Mouse (Mus musculus): ENCODE measurements around the gene Arid3c. TPM values are rescaled to one million over a fixed set of nuclear protein-coding genes. Genes with fewer than 3 reads are reported as not detected.

Arid3c gene
- polyA plus RNA-seq, 1 experiment from 2014 or later = not detected

DNA sequence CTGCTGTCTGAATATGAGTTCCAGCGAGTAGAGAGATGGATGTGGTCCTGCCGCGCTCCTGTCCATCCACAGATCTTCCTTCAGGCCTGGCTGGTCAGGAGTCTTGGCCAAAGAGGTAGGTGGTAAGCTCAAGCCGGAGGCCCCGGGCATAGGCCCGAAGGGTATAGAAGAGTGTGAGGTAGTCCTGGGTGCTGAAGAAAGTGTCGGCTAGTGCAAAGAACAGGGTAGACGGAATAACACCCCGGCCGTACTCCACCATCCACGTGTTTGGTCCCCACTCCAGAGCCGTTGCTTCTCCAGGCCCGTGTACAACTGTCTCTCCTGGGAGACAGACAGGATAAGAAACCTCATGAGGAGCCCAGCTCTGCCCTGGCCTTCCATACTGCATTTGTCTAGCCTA lies 8.3 kb upstream of the Arid3c start:
- Histone ChIP-seq H3K9me3 (ENCODE audit: control insufficient read depth, low read length) (0 out of 2 replicates have a peak, but pooled peaks cover 2% of the 10 kb centered on the region), H3K4me1 (replicated peaks; ENCODE audit: control insufficient read depth, insufficient read depth, low read length) (peaks cover 12% of the 10 kb centered on the region), H3K4me2 (ENCODE audit: low read length) (no peak overlapping the region), H3K9ac (ENCODE audit: low read length) (no peak overlapping the region), H3K36me3 (ENCODE audit: control insufficient read depth, insufficient read depth, low read length) (peaks cover 16% of the 10 kb centered on the region), H3K27ac (ENCODE audit: low read depth) (no peak overlapping the region), H3K4me3 (ENCODE audit: low read depth, low read length) (no peak overlapping the region), H3K27me3 (replicated peaks; ENCODE audit: control insufficient read depth, insufficient read depth, low read length) (no peaks in the 10 kb centered on the region)
- ATAC-seq (replicated peaks; ENCODE audit: low FRiP score, low TSS enrichment, low read depth) = no peak
- DNase-seq (ENCODE audit: low spot score) = no peak
- WGBS = 93% methylated on average over 13 of the region's 13 CpGs

DNA sequence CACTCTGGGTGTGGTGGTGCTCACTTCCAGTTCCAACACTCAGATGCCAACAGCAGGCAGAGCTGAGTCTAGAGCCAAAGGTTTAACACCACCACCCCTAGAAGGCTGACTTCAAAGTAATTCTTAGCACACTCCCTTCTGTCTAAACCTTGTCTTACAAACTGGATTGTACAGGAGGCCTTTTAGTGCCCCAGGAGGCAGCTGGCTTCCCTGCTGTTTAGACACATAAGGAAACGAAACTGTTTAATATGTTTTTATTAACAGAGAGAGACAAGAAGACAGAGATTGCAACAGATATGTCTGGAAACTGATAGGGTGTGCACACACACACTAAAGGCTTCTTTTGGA lies 7.3 kb upstream of the Arid3c start:
- Histone ChIP-seq H3K27me3 (replicated peaks; ENCODE audit: control insufficient read depth, insufficient read depth, low read length) (peaks cover 6% of the 10 kb centered on the region), H3K27ac (ENCODE audit: low read depth) (no peak overlapping the region), H3K4me2 (ENCODE audit: low read length) (no peak overlapping the region), H3K36me3 (ENCODE audit: control insufficient read depth, insufficient read depth, low read length) (peaks cover 16% of the 10 kb centered on the region), H3K9ac (ENCODE audit: low read length) (no peak overlapping the region), H3K9me3 (ENCODE audit: control insufficient read depth, low read length) (0 out of 2 replicates have a peak, but pooled peaks cover 2% of the 10 kb centered on the region), H3K4me3 (ENCODE audit: low read depth, low read length) (no peak overlapping the region), H3K4me1 (replicated peaks; ENCODE audit: control insufficient read depth, insufficient read depth, low read length) (peaks cover 12% of the 10 kb centered on the region)
- no peak for DNase-seq (ENCODE audit: low spot score)
- WGBS = 78% methylated on average over 1 of the region's 1 CpGs
- ATAC-seq (replicated peaks; ENCODE audit: low FRiP score, low TSS enrichment, low read depth) = no peak

DNA sequence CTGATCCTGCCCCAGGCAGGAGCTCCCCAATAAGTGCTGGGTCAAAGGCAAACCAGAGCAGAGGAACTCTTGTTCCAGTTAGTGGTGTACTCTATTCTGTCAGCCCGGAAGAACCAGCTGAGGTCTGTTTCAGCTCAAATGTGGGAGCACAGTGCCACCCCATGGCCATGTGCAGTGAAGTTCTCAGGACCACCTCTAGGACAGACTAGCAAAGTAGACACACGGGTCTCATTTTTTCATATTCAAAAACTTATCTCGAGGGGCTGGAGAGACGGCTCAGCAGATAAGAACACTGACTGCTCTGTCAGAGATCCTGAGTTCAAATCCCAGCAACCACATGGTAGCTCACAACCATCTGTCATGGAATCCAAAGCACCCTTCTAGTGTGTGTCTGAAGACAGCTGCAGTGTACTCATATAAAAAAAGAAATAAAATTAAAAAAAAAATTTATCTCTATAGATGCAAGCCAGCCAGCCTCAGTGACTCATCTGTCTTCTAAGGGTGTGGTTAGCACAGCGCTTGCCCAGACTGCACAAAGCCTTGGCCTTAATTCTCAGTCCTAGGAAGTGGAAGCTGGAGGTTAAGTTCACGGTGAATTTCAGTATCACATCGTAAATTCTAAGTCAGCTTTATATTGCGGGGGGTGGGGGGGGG lies 6.8 kb upstream of the Arid3c start:
- 0 out of 2 replicates have a peak, but pooled peaks cover 2% of the 10 kb centered on the region for H3K9me3 ChIP-seq (ENCODE audit: control insufficient read depth, low read length)
- peaks cover 11% of the 10 kb centered on the region for H3K27me3 ChIP-seq (replicated peaks; ENCODE audit: control insufficient read depth, insufficient read depth, low read length)
- H3K4me3 ChIP-seq (ENCODE audit: low read depth, low read length) = no peak overlapping the region
- H3K27ac ChIP-seq (ENCODE audit: low read depth) = no peak overlapping the region
- DNase-seq (ENCODE audit: low spot score) (peak; percentile 77), ATAC-seq (replicated peaks; ENCODE audit: low FRiP score, low TSS enrichment, low read depth) (peak; percentile 65)
- peaks cover 16% of the 10 kb centered on the region for H3K36me3 ChIP-seq (ENCODE audit: control insufficient read depth, insufficient read depth, low read length)
- H3K4me1 ChIP-seq (replicated peaks; ENCODE audit: control insufficient read depth, insufficient read depth, low read length) = peaks cover 12% of the 10 kb centered on the region
- H3K9ac ChIP-seq (ENCODE audit: low read length) = no peak overlapping the region
- WGBS = 32% methylated on average over 8 of the region's 8 CpGs
- no peak overlapping the region for H3K4me2 ChIP-seq (ENCODE audit: low read length)

DNA sequence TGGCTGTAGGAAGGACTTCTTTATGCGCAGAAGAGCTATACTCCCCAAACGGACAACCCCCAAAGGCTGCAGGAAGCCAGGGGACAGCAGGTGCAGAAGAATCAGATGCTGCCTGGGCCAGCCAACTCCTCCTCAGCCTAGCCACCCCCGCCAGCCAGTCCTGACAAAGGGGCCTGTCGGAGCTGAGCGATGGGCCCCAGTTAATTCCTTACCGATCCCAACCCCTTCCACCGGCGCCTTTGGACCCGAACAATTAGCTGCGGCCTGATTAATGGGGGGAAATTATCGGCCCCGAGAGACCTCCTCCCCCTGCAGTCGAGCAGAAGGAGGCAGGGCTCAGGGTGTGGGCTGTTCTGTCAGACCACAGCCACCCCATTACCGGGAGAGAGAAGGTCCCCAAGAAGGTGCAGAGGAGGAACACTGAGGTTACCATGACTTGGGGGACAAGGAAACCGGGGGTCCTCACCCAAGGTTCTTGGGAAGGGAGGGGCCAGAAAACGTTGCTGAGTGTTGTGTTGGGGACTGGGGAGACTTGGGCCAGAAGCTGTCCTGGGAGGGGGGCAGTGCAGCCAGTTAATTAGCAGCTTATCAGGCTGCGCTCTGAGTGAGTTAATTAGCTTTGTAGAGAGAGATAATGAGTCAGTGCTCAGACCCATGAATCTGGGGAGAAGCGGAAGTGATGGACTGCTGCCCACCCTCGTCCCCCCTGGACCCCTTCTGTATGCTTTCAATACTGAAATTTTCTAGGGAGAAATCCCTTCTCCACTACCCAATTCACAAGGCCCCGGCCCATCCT lies 3.9 kb downstream of the Arid3c start:
- H3K4me3 ChIP-seq (ENCODE audit: low read depth, low read length) = no peak overlapping the region
- ATAC-seq (replicated peaks; ENCODE audit: low FRiP score, low TSS enrichment, low read depth) = no peak
- peaks cover 8% of the 10 kb centered on the region; the same call in 1 of the 2 replicates for H3K4me1 ChIP-seq (replicated peaks; ENCODE audit: control insufficient read depth, insufficient read depth, low read length)
- H3K4me2 ChIP-seq (ENCODE audit: low read length) = no peak overlapping the region
- H3K9me3 ChIP-seq (ENCODE audit: control insufficient read depth, low read length) = no peaks in the 10 kb centered on the region
- H3K9ac ChIP-seq (ENCODE audit: low read length) = no peak overlapping the region
- 20% methylated on average over 20 of the region's 20 CpGs for WGBS
- peaks cover 80% of the 10 kb centered on the region for H3K27me3 ChIP-seq (replicated peaks; ENCODE audit: control insufficient read depth, insufficient read depth, low read length)
- DNase-seq (ENCODE audit: low spot score) = no peak
- H3K36me3 ChIP-seq (ENCODE audit: control insufficient read depth, insufficient read depth, low read length) = no peaks in the 10 kb centered on the region
- H3K27ac ChIP-seq (ENCODE audit: low read depth) = no peak overlapping the region

DNA sequence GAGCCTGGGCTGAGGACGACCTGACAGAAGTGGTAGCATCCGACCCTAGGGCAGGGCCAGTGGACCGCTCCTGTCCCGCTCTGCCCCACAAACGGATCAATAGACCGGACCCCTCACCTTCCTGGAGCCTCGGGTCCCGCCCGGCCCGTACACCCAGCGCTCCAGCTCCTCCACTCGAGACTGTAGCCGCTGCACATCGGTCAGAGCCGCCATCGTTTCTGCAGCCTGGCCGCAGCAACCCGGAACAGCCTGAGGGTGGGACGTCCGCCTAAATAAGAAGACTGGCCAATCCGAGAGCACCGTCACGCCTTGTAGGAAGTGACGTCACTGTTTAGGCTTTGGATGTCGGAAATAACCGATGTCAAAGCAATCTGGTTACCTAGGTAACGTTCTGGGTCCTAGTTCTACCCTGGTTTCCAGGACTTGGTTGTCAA lies 8.0 kb downstream of the Arid3c start, which contains the start of gene Dctn3:
Gene Dctn3, minus strand, starts transcription at position 253 of the 434 bp plus-strand sequence.
- H3K27ac ChIP-seq (ENCODE audit: low read depth) = no peak within 1 kb of the TSS
- peak; percentile 94 for ATAC-seq (replicated peaks; ENCODE audit: low FRiP score, low TSS enrichment, low read depth)
- WGBS = under 1% methylated on average over 27 of the region's 27 CpGs
- no peaks in the 10 kb centered on the region for H3K9me3 ChIP-seq (ENCODE audit: control insufficient read depth, low read length)
- H3K4me1 ChIP-seq (replicated peaks; ENCODE audit: control insufficient read depth, insufficient read depth, low read length) = peaks cover 7% of the 10 kb centered on the region; the same call in 1 of the 2 replicates
- H3K4me2 ChIP-seq (ENCODE audit: low read length) = peak within 1 kb of the TSS; percentile 92
- peaks cover 43% of the 10 kb centered on the region for H3K27me3 ChIP-seq (replicated peaks; ENCODE audit: control insufficient read depth, insufficient read depth, low read length)
- H3K36me3 ChIP-seq (ENCODE audit: control insufficient read depth, insufficient read depth, low read length) = peaks cover 25% of the 10 kb centered on the region
- peak within 1 kb of the TSS; percentile 95 for H3K4me3 ChIP-seq (ENCODE audit: low read depth, low read length)
- H3K9ac ChIP-seq (ENCODE audit: low read length) = peak within 1 kb of the TSS; percentile 86
- DNase-seq (ENCODE audit: low spot score) = peak; percentile 85

DNA sequence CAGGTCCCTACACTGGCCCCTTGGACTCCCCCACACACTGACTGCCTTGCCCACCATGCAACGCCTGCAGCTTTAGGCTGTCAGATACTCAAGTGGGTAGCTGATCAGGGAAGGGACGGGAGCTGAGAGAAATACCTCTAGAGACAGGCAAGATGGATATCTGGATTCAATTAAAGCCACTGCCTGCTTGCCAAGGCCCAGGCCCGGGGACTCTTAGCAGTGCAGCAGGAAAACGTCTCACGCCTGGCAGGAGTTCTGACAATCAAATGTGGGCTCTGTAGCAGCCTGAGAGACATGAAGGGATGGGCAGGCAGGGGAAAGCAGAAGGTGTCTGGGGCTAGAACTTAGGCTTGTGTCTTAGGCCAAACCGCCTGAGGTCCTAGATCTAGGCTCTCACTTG lies 14.1 kb downstream of the Arid3c start:
- ATAC-seq (replicated peaks; ENCODE audit: low FRiP score, low TSS enrichment, low read depth) (no peak), DNase-seq (ENCODE audit: low spot score) (no peak)
- Histone ChIP-seq H3K4me2 (ENCODE audit: low read length) (no peak overlapping the region), H3K9ac (ENCODE audit: low read length) (no peak overlapping the region), H3K4me1 (replicated peaks; ENCODE audit: control insufficient read depth, insufficient read depth, low read length) (peaks cover 17% of the 10 kb centered on the region), H3K9me3 (ENCODE audit: control insufficient read depth, low read length) (no peaks in the 10 kb centered on the region), H3K36me3 (ENCODE audit: control insufficient read depth, insufficient read depth, low read length) (peaks cover 45% of the 10 kb centered on the region), H3K27me3 (replicated peaks; ENCODE audit: control insufficient read depth, insufficient read depth, low read length) (no peaks in the 10 kb centered on the region), H3K4me3 (ENCODE audit: low read depth, low read length) (no peak overlapping the region), H3K27ac (ENCODE audit: low read depth) (no peak overlapping the region)
- WGBS = 68% methylated on average over 6 of the region's 6 CpGs

DNA sequence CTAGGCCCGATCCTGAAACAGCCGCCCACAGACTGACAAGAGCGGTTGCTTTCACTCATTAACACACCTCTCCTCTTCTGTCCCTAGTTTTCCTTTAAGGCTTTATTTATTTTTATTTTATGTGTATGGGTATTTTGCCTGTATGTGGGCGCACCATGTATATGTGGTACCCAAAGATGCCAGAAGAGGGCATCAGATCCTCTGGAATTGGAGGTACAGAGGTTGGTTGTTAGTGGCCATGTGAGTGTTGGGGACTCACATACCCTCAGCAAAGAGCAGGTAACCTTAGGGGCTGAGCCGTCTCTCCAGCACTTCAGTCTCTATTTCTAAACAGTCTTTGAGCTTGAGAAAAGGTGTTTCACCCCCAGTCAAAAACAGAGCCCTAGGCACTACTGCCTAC lies 15.3 kb downstream of the Arid3c start:
- WGBS = 90% methylated on average over 5 of the region's 5 CpGs

DNA sequence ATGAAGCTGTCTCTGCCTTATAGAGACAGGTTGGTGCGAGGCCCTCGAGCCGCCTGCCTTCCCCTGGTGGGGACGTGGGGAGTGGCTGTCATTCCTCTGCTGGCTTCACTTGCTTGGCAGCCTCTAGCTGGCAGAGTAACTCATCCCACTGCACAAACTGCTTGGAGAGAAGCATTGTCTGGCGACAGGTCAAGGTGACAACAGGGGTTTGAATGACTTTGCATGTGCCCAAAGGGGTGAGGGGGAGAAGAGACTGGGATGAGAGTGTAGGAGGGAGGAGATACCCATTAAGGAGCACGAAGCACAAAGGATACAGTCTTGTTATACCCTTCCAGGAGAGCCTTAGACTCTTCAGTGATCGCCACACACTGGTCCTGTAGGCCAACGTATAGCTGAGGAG lies 15.9 kb downstream of the Arid3c start:
- no peak for ATAC-seq (replicated peaks; ENCODE audit: low FRiP score, low TSS enrichment, low read depth)
- WGBS = 76% methylated on average over 8 of the region's 8 CpGs
- peaks cover 47% of the 10 kb centered on the region for H3K36me3 ChIP-seq (ENCODE audit: control insufficient read depth, insufficient read depth, low read length)

More for the DNA sequence above, 15.3 kb downstream of the Arid3c start:
- Histone ChIP-seq H3K27ac (ENCODE audit: low read depth) (no peak overlapping the region), H3K27me3 (replicated peaks; ENCODE audit: control insufficient read depth, insufficient read depth, low read length) (no peaks in the 10 kb centered on the region), H3K4me3 (ENCODE audit: low read depth, low read length) (no peak overlapping the region), H3K9ac (ENCODE audit: low read length) (no peak overlapping the region), H3K4me1 (replicated peaks; ENCODE audit: control insufficient read depth, insufficient read depth, low read length) (peaks cover 19% of the 10 kb centered on the region), H3K9me3 (ENCODE audit: control insufficient read depth, low read length) (no peaks in the 10 kb centered on the region), H3K4me2 (ENCODE audit: low read length) (no peak overlapping the region), H3K36me3 (ENCODE audit: control insufficient read depth, insufficient read depth, low read length) (peaks cover 51% of the 10 kb centered on the region)
- ATAC-seq (replicated peaks; ENCODE audit: low FRiP score, low TSS enrichment, low read depth) (no peak), DNase-seq (ENCODE audit: low spot score) (no peak)

More for the DNA sequence above, 15.9 kb downstream of the Arid3c start:
- Histone ChIP-seq H3K4me1 (replicated peaks; ENCODE audit: control insufficient read depth, insufficient read depth, low read length) (peaks cover 19% of the 10 kb centered on the region), H3K27ac (ENCODE audit: low read depth) (no peak overlapping the region), H3K9me3 (ENCODE audit: control insufficient read depth, low read length) (no peaks in the 10 kb centered on the region), H3K27me3 (replicated peaks; ENCODE audit: control insufficient read depth, insufficient read depth, low read length) (no peaks in the 10 kb centered on the region), H3K4me3 (ENCODE audit: low read depth, low read length) (no peak overlapping the region), H3K9ac (ENCODE audit: low read length) (no peak overlapping the region), H3K4me2 (ENCODE audit: low read length) (no peak overlapping the region)
- no peak for DNase-seq (ENCODE audit: low spot score)
